Mouse (Mus musculus): ENCODE data around the gene Kcnmb1. TPM values are rescaled to one million over a fixed set of nuclear protein-coding genes. Genes with fewer than 3 reads are reported as not detected.

Kcnmb1 gene
- polyA plus RNA-seq, 1 experiment from 2014 or later = 0.25 TPM

DNA sequence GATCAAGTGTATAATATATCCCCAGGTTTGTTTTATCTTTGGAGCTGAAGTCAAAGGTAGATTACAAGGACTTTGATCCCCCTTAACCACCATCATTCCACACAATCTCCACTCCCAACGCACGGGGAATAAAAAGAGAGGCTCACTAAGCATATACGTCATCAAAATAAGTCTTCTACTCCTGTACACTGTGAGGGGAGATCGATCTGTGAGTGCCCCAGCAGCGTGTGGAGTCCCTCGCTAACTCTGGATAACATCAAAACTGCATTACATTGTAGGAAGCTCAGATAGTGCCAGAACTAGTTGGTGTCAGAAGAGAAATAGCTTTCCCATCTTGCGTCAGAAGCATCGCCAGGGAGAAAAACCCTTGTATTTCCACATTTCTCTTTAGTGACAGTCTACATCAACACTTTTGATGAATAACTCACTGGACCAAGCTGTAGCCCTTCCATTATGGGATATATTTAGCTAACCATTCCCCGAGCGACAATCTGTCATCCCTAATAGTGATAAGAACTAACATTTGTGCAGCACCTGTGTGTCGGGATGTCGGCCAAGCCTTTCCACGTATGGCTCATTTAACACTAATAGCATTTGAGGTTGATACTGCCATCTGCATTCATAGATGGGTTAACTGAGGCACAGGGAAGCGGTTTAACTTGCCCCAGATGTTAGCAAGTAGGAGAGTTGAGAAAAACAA lies 11.7 kb downstream of the Kcnmb1 start:
- H3K9me3 ChIP-seq (ENCODE audit: control insufficient read depth, low read length) = no peaks in the 10 kb centered on the region
- 0 out of 2 replicates have a peak, but pooled peaks cover 6% of the 10 kb centered on the region for H3K4me1 ChIP-seq (replicated peaks; ENCODE audit: control insufficient read depth, insufficient read depth, low read length)
- no peak overlapping the region for H3K4me2 ChIP-seq (replicated peaks)
- no peak overlapping the region for H3K27ac ChIP-seq
- DNase-seq (ENCODE audit: low spot score) = no peak
- no peaks in the 10 kb centered on the region for H3K27me3 ChIP-seq (ENCODE audit: control insufficient read depth, insufficient read depth, low read length)
- no peaks in the 10 kb centered on the region for H3K36me3 ChIP-seq (replicated peaks; ENCODE audit: control insufficient read depth, insufficient read depth)
- H3K9ac ChIP-seq = no peak overlapping the region
- ATAC-seq (ENCODE audit: low FRiP score) = no peak; the same call in 1 of the 2 replicates
- no peak overlapping the region for H3K4me3 ChIP-seq (replicated peaks; ENCODE audit: low read length)
- 78% methylated on average over 14 of the region's 14 CpGs for WGBS

DNA sequence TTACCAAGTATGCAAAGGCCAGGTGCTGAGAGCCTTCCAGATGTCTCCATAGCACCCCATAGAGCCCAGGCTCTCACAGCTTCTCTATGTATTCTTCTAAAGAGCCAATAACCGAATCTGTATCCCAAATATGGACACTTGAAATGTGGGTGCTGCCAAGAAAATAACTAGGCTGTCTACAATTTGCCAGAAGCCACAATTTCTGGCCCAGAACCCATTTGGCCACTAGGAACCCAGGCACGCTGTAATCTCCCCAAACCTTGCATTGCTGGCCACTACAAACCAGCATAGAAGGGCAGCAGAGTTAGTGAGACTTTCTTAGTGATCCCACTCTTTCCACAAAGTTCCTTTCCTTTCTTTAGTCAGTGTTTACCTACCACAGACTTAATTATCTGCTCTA lies 12.3 kb downstream of the Kcnmb1 start:
- DNase-seq (ENCODE audit: low spot score) (no peak), ATAC-seq (ENCODE audit: low FRiP score) (no peak)
- H3K9me3 ChIP-seq (ENCODE audit: control insufficient read depth, low read length) = no peaks in the 10 kb centered on the region
- 84% methylated on average over 2 of the region's 2 CpGs for WGBS
- H3K27ac ChIP-seq = no peak overlapping the region
- H3K4me2 ChIP-seq (replicated peaks) = no peak overlapping the region
- H3K9ac ChIP-seq = no peak overlapping the region
- H3K36me3 ChIP-seq (replicated peaks; ENCODE audit: control insufficient read depth, insufficient read depth) = no peaks in the 10 kb centered on the region
- 0 out of 2 replicates have a peak, but pooled peaks cover 6% of the 10 kb centered on the region for H3K4me1 ChIP-seq (replicated peaks; ENCODE audit: control insufficient read depth, insufficient read depth, low read length)
- no peak overlapping the region for H3K4me3 ChIP-seq (replicated peaks; ENCODE audit: low read length)
- H3K27me3 ChIP-seq (ENCODE audit: control insufficient read depth, insufficient read depth, low read length) = no peaks in the 10 kb centered on the region

DNA sequence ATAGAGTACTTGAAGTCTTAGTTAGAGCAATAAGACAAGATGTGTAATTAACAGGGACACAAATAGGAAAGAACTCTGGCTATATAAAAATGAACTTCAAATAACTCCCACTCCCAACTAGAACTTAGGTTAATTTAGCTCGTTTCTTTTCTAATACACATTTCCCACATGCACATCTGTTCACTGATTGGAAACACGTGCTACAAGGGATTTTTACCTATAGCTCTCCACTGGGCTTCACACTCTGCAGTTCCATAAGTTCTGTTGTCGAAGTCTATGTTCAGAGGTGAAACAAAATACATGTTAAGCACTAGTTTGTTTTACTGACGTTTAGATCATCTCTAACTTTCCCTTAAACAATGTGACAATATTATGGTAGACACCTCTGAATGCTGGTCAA lies 17.3 kb downstream of the Kcnmb1 start:
- H3K27ac ChIP-seq = no peak overlapping the region
- H3K4me2 ChIP-seq (replicated peaks) = no peak overlapping the region
- H3K4me1 ChIP-seq (replicated peaks; ENCODE audit: control insufficient read depth, insufficient read depth, low read length) = 0 out of 2 replicates have a peak, but pooled peaks cover 1% of the 10 kb centered on the region
- DNase-seq (ENCODE audit: low spot score) = no peak
- H3K9me3 ChIP-seq (ENCODE audit: control insufficient read depth, low read length) = no peaks in the 10 kb centered on the region
- no peak for ATAC-seq (ENCODE audit: low FRiP score)
- no peak overlapping the region for H3K9ac ChIP-seq
- no peaks in the 10 kb centered on the region for H3K36me3 ChIP-seq (replicated peaks; ENCODE audit: control insufficient read depth, insufficient read depth)
- H3K27me3 ChIP-seq (ENCODE audit: control insufficient read depth, insufficient read depth, low read length) = no peaks in the 10 kb centered on the region
- 83% methylated on average over 4 of the region's 4 CpGs for WGBS
- H3K4me3 ChIP-seq (replicated peaks; ENCODE audit: low read length) = no peak overlapping the region

DNA sequence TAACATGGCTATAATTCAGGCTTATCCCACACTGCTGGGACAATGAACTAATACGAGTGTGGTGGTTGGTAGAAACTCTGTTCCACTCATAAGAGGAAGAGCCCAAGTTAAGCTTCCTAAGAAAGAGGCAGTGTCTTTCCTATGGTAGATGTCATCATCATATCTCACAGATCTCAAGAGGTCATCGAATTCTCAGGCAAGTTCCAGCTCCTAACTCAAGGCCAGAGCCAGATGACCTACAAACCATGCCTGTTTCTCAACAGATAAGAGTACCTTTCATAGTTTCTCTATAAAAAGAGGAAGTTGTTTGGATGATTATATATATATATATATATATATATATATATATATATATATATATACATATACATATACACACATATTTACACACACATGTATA lies 23.7 kb downstream of the Kcnmb1 start:
- 92% methylated on average over 2 of the region's 2 CpGs for WGBS
- ATAC-seq (ENCODE audit: low FRiP score) (no peak), DNase-seq (ENCODE audit: low spot score) (no peak)
- Histone ChIP-seq H3K4me3 (replicated peaks; ENCODE audit: low read length) (no peak overlapping the region), H3K27ac (no peak overlapping the region), H3K4me1 (replicated peaks; ENCODE audit: control insufficient read depth, insufficient read depth, low read length) (no peaks in the 10 kb centered on the region), H3K9ac (no peak overlapping the region), H3K36me3 (replicated peaks; ENCODE audit: control insufficient read depth, insufficient read depth) (no peaks in the 10 kb centered on the region), H3K27me3 (ENCODE audit: control insufficient read depth, insufficient read depth, low read length) (no peaks in the 10 kb centered on the region), H3K9me3 (ENCODE audit: control insufficient read depth, low read length) (no peaks in the 10 kb centered on the region), H3K4me2 (replicated peaks) (no peak overlapping the region)

DNA sequence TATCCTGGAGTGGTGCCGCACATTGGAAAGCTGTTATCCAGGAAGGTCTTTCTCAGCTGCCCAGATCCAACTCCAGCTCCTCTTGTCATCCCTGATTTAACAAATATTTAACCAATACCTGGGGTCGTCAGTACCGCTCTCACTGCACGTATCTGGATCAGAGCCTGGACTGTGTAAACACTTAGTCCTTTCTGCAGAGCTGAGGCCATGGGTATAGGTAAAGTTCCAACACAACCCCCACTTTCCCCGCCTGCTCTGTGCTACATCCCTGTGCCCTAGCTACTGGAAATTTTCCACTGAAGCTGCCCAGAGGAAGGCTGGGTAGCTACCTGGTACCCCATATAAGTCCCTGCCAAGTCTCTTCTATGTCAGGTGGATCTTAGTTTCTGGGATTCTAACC lies 27.2 kb downstream of the Kcnmb1 start:
- Histone ChIP-seq H3K4me1 (replicated peaks; ENCODE audit: control insufficient read depth, insufficient read depth, low read length) (peaks cover 18% of the 10 kb centered on the region), H3K27me3 (ENCODE audit: control insufficient read depth, insufficient read depth, low read length) (no peaks in the 10 kb centered on the region), H3K4me2 (replicated peaks) (no peak overlapping the region), H3K27ac (no peak overlapping the region), H3K4me3 (replicated peaks; ENCODE audit: low read length) (no peak overlapping the region), H3K36me3 (replicated peaks; ENCODE audit: control insufficient read depth, insufficient read depth) (no peaks in the 10 kb centered on the region), H3K9me3 (ENCODE audit: control insufficient read depth, low read length) (no peaks in the 10 kb centered on the region), H3K9ac (no peak overlapping the region)
- no peak for ATAC-seq (ENCODE audit: low FRiP score)
- WGBS = 88% methylated on average over 5 of the region's 5 CpGs
- DNase-seq (ENCODE audit: low spot score) = no peak

DNA sequence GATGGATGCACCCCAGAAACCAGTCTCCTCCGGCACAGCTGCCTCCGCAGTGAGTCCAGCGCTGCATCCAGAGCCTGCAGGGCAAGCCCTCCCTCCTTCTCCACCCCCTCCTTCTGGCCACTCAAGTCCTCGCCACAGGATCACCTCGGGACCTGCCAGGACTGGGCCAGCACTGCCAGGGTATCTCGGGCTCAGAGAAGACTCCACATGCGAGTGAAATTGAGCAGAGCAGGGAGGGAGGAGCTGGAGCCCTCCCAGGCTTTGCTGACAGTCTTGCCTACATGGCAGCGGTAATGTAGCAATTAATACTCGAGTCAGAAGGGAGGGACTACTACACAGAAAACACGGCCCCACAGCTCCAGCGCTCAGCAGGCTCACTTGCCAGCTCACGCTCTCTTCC lies 30.1 kb downstream of the Kcnmb1 start, which contains the start of gene Kcnip1:
Kcnip1 (minus strand) TSS at position 215 of the 400 bp plus-strand sequence.
- ATAC-seq (ENCODE audit: low FRiP score) (peak; percentile 53; the same call in 1 of the 2 replicates), DNase-seq (ENCODE audit: low spot score) (no peak)
- 17% methylated on average over 12 of the region's 12 CpGs for WGBS
- H3K4me3 ChIP-seq (replicated peaks; ENCODE audit: low read length) = peak within 1 kb of the TSS; percentile 8; the same call in 1 of the 2 replicates
- no peak within 1 kb of the TSS for H3K9ac ChIP-seq
- H3K9me3 ChIP-seq (ENCODE audit: control insufficient read depth, low read length) = no peaks in the 10 kb centered on the region
- H3K27me3 ChIP-seq (ENCODE audit: control insufficient read depth, insufficient read depth, low read length) = no peaks in the 10 kb centered on the region
- peak within 1 kb of the TSS; percentile 42 for H3K4me2 ChIP-seq (replicated peaks)
- no peaks in the 10 kb centered on the region for H3K36me3 ChIP-seq (replicated peaks; ENCODE audit: control insufficient read depth, insufficient read depth)
- H3K27ac ChIP-seq = no peak within 1 kb of the TSS
- H3K4me1 ChIP-seq (replicated peaks; ENCODE audit: control insufficient read depth, insufficient read depth, low read length) = peaks cover 18% of the 10 kb centered on the region

DNA sequence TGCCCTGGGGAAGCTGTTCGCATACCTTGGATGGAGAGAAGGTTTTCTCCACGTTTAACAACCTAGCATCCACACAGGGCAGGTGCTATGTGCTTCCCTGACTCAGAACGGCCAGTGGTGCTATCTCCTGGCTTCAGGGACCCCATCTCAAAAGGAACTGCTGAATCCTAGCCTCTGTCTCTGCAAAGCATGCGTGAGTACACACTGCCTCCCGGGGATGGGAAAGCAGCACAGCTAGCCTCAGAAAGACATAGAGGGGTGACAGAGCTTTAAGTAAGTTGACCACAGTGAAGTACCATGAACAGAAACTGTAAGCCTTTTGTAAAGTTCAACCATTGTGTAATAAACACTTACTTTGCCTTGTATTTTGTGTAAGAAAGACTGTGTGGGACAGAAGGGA lies 30.7 kb downstream of the Kcnmb1 start:
- Histone ChIP-seq H3K4me3 (replicated peaks; ENCODE audit: low read length) (no peak overlapping the region), H3K9me3 (ENCODE audit: control insufficient read depth, low read length) (no peaks in the 10 kb centered on the region), H3K27me3 (ENCODE audit: control insufficient read depth, insufficient read depth, low read length) (no peaks in the 10 kb centered on the region), H3K4me2 (replicated peaks) (peak overlapping the region; percentile 42), H3K27ac (no peak overlapping the region), H3K9ac (no peak overlapping the region), H3K36me3 (replicated peaks; ENCODE audit: control insufficient read depth, insufficient read depth) (no peaks in the 10 kb centered on the region), H3K4me1 (replicated peaks; ENCODE audit: control insufficient read depth, insufficient read depth, low read length) (peaks cover 22% of the 10 kb centered on the region)
- WGBS = 58% methylated on average over 5 of the region's 5 CpGs
- ATAC-seq (ENCODE audit: low FRiP score) (no peak), DNase-seq (ENCODE audit: low spot score) (no peak)

DNA sequence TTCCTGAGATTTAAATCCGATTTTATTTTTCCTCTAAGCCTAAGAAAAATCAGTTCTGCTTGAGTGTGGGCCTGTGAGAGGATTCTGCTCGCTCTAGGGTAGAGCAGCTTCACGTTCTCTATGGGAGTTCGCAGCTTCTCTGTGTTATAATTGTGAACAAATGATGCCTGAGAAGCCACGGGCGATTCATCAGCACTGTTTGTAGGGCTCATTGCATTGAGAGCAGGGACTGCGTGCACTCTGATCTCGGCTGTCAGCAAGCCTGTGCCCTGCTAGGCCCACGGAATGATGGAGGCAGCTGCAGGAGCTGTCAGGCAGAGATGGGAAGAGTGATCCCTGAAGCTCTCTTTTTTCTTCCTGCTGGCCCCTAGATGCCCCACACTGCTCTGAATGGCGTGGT lies 35.4 kb downstream of the Kcnmb1 start:
- Histone ChIP-seq H3K9ac (no peak overlapping the region), H3K4me3 (replicated peaks; ENCODE audit: low read length) (no peak overlapping the region), H3K36me3 (replicated peaks; ENCODE audit: control insufficient read depth, insufficient read depth) (no peaks in the 10 kb centered on the region), H3K4me1 (replicated peaks; ENCODE audit: control insufficient read depth, insufficient read depth, low read length) (peaks cover 11% of the 10 kb centered on the region), H3K27me3 (ENCODE audit: control insufficient read depth, insufficient read depth, low read length) (no peaks in the 10 kb centered on the region), H3K4me2 (replicated peaks) (no peak overlapping the region), H3K9me3 (ENCODE audit: control insufficient read depth, low read length) (no peaks in the 10 kb centered on the region), H3K27ac (peak overlapping the region; percentile 65)
- DNase-seq (ENCODE audit: low spot score) (no peak), ATAC-seq (ENCODE audit: low FRiP score) (no peak)
- WGBS = 29% methylated on average over 10 of the region's 10 CpGs

DNA sequence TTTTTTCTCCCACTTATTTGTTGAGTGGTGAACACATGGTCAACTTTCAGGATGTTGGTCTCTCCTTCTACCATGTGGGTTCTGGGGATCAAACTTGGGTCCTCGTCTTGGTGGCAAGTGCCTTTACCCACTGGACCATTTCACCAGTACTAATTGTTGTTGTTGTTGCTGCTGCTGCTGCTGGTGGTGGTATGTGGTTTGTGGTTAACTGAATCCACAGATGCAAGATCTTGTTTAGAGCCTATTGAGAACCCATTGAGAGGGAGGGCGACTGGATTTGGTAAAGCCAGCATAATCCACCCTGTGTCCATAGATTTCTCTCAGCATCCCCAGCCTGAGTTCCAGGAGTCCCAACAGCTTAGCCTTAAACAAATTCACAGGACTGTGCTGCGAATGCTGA lies 37.6 kb downstream of the Kcnmb1 start:
- H3K36me3 ChIP-seq (replicated peaks; ENCODE audit: control insufficient read depth, insufficient read depth) = no peaks in the 10 kb centered on the region
- H3K4me1 ChIP-seq (replicated peaks; ENCODE audit: control insufficient read depth, insufficient read depth, low read length) = peaks cover 7% of the 10 kb centered on the region; the same call in 1 of the 2 replicates
- no peak overlapping the region for H3K27ac ChIP-seq
- no peak overlapping the region for H3K4me2 ChIP-seq (replicated peaks)
- no peak for DNase-seq (ENCODE audit: low spot score)
- H3K9ac ChIP-seq = no peak overlapping the region
- H3K9me3 ChIP-seq (ENCODE audit: control insufficient read depth, low read length) = no peaks in the 10 kb centered on the region
- no peak for ATAC-seq (ENCODE audit: low FRiP score)
- 85% methylated on average over 3 of the region's 3 CpGs for WGBS
- no peak overlapping the region for H3K4me3 ChIP-seq (replicated peaks; ENCODE audit: low read length)
- no peaks in the 10 kb centered on the region for H3K27me3 ChIP-seq (ENCODE audit: control insufficient read depth, insufficient read depth, low read length)
